Mouse (Mus musculus): ENCODE measurements around the gene Topors. TPM values are rescaled to one million over a fixed set of nuclear protein-coding genes. Genes with fewer than 3 reads are reported as not detected.

The Topors gene
- polyA plus RNA-seq (2011; ENCODE audit: insufficient read depth, insufficient read length, low replicate concordance, missing spikeins): 7.9 and 20.6 TPM in 2 replicates

DNA sequence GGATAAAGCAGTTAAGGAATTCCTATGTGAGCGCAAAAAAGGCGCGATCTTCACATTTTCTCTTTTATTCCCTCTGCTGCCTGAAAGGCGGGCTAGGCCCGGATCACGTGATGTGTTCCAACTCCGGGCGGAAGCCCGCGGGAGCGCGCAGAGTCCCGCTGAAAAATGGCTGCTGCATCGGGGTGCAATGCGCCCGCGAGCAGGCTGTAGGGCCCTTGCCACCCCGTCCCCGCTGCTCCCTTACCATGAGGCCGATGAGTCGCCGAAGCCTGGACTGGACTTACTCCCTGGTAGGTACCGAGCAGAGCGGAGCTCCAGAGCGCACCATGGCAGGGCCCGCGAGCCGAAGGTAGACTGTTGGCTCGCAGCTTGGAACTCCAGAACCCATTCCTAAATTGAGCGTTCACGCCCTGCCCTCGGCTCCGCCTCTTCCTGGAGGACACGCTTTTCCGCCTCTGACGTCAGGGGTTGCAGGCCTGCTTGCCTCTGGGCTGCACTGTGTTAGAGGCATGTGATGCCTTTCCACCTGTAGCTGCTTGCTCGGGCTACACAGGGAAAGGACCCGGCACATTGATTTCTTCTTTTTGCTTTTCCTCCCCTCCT is at the start of gene Topors, which contains the start of gene Smim27:
Gene Topors, minus strand, starts transcription at position 421 of the 603 bp plus-strand sequence.
Gene Smim27, plus strand, starts transcription at position 150 of the 603 bp plus-strand sequence.
- TF ChIP-seq CTCF (IDR thresholded peaks at IDR 0.05; ENCODE audit: control insufficient read depth, insufficient read depth, low read length) (no peak), POLR2A (IDR thresholded peaks at IDR 0.05; ENCODE audit: borderline replicate concordance, control insufficient read depth, low read depth, low read length) (peak; percentile 96)
- Histone ChIP-seq H3K4me1 (ENCODE audit: control insufficient read depth, insufficient read depth, low read length) (peaks cover 1% of the 10 kb centered on the region; the same call in 1 of the 2 replicates), H3K4me3 (replicated peaks; ENCODE audit: control insufficient read depth, low read depth, low read length) (peak within 1 kb of the TSS; percentile 97), H3K27ac (ENCODE audit: control insufficient read depth, insufficient read depth, low read depth, low read length, poor library complexity) (peak within 1 kb of the TSS; percentile 98)
- WGBS: under 1% methylated on average over 38 of the region's 38 CpGs

DNA sequence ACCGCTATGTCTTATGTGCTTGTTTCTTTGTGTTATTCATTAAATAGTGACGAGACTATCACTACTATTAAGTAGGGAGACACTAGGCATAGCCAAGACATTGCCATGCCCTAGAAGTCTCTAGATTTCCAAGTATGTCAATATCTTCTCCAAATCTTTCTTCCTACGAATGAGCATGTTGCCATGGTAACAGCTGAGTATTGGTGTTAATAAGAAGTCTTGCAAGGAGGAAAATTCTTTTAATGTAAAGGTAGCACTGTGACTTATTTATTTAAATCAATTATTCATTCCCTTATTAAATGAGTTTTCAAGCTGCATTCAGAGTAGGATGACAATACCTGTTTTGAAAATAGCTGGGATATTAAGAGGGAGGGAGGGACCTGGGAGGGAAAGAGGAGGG is 47.8 kb upstream of the Topors start:
- peaks cover 3% of the 10 kb centered on the region for H3K4me1 ChIP-seq (ENCODE audit: control insufficient read depth, insufficient read depth, low read length)
- no peak for TF ChIP-seq POLR2A (IDR thresholded peaks at IDR 0.05; ENCODE audit: borderline replicate concordance, control insufficient read depth, low read depth, low read length)
- no peak for TF ChIP-seq CTCF (IDR thresholded peaks at IDR 0.05; ENCODE audit: control insufficient read depth, insufficient read depth, low read length)
- no peak overlapping the region for H3K4me3 ChIP-seq (replicated peaks; ENCODE audit: control insufficient read depth, low read depth, low read length)
- no peak overlapping the region for H3K27ac ChIP-seq (ENCODE audit: control insufficient read depth, insufficient read depth, low read depth, low read length, poor library complexity)
- WGBS: 81% methylated on average over 3 of the region's 3 CpGs

DNA sequence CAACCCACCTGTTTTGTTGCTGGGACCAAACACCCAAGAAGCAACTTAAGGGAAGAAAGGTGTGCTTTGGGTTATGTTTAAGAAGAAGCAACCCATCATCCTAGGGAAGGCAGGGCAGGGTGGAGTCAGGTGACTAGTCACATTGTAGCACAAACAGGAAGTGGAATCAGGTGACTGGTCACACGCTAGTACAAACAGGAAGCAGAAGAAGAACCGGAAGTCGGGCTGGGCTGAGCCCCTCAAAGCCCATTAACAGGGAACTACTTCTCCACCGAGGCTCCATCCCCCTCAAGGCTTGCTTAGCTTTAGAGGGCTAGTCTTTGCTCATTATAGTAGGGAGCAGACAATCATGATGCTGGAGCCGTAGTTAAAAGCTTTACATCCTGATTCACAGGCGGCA is 43.4 kb upstream of the Topors start:
- 37% methylated on average over 6 of the region's 6 CpGs for WGBS
- Histone ChIP-seq H3K4me1 (ENCODE audit: control insufficient read depth, insufficient read depth, low read length) (peaks cover 3% of the 10 kb centered on the region), H3K27ac (ENCODE audit: control insufficient read depth, insufficient read depth, low read depth, low read length, poor library complexity) (no peak overlapping the region), H3K4me3 (replicated peaks; ENCODE audit: control insufficient read depth, low read depth, low read length) (no peak overlapping the region)
- TF ChIP-seq POLR2A (IDR thresholded peaks at IDR 0.05; ENCODE audit: borderline replicate concordance, control insufficient read depth, low read depth, low read length): no peak
- no peak for TF ChIP-seq CTCF (IDR thresholded peaks at IDR 0.05; ENCODE audit: control insufficient read depth, insufficient read depth, low read length)

DNA sequence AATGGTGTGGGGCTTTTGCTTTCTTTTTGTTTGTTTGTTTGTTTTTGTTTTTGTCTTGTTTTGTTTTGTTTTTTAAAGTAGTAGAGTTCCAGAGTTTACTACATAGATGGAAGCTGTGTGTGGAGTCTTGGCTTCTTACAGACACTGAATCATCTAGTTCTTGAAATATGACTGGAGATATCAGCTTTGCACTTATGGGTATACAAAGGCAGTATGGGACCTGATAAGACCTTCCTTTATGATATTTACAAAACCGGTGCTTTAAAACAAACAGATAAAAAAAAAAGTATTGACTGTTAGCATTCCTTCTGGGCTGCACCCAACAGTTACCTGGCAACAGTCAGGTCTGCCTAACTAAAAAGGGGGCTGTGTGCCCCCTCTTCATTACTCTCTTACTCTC is 42.6 kb upstream of the Topors start:
- Histone ChIP-seq H3K4me1 (ENCODE audit: control insufficient read depth, insufficient read depth, low read length) (peaks cover 3% of the 10 kb centered on the region), H3K4me3 (replicated peaks; ENCODE audit: control insufficient read depth, low read depth, low read length) (no peak overlapping the region), H3K27ac (ENCODE audit: control insufficient read depth, insufficient read depth, low read depth, low read length, poor library complexity) (no peak overlapping the region)
- TF ChIP-seq POLR2A (IDR thresholded peaks at IDR 0.05; ENCODE audit: borderline replicate concordance, control insufficient read depth, low read depth, low read length): no peak
- no peak for TF ChIP-seq CTCF (IDR thresholded peaks at IDR 0.05; ENCODE audit: control insufficient read depth, insufficient read depth, low read length)
- 66% methylated on average over 1 of the region's 1 CpGs for WGBS

DNA sequence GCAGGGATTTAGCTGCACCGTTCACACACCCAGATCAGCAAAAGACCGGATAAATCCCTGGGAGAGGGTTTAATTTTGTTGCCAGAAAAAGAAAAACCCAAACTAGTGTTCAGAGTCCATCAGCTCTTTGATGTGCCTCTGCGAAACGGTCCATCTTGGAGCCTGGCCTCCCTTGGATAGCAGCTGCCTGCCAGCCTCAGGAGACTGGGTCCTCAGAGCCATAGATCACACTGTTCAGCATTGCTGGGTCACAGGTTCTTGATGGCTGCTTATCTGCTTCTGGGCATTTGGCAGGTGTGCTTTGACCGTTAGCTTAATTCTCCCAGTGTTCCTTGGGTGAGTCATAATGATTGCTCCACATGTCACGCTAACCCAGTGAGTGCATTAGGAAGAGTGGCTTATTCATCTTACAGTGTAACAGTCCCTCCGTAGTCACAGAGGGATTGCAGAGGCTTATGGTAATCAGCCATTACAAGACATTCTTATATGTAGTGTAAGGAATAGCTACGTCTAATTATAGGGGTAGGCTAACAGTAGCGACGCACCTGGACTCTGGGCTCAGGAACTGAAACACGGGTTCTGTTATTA is 41.2 kb upstream of the Topors start:
- H3K27ac ChIP-seq (ENCODE audit: control insufficient read depth, insufficient read depth, low read depth, low read length, poor library complexity): no peak overlapping the region

DNA sequence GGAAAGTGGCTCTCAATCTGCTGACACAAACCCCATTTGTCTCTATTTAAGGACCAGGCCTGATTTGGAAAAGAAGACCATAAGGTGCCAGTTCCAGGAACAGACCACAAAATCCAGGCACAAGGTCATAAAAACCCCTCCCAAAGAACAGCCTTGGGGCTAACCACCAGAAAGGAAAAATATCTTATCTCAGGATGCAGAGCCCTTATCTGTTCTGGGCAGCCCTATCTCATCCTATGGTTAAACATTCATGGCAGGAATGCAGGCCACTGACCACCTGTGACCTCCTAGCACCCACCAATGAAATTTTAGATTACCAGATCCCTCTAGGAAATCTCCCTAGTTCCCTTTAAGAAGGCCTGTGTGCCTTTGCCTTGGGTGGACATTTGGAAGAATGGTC is 40.0 kb upstream of the Topors start:
- Histone ChIP-seq H3K4me1 (ENCODE audit: control insufficient read depth, insufficient read depth, low read length) (peaks cover 3% of the 10 kb centered on the region), H3K27ac (ENCODE audit: control insufficient read depth, insufficient read depth, low read depth, low read length, poor library complexity) (no peak overlapping the region), H3K4me3 (replicated peaks; ENCODE audit: control insufficient read depth, low read depth, low read length) (no peak overlapping the region)
- TF ChIP-seq CTCF (IDR thresholded peaks at IDR 0.05; ENCODE audit: control insufficient read depth, insufficient read depth, low read length) (no peak), POLR2A (IDR thresholded peaks at IDR 0.05; ENCODE audit: borderline replicate concordance, control insufficient read depth, low read depth, low read length) (no peak)

More for the DNA sequence above, 41.2 kb upstream of the Topors start:
- H3K4me1 ChIP-seq (ENCODE audit: control insufficient read depth, insufficient read depth, low read length): peaks cover 3% of the 10 kb centered on the region
- TF ChIP-seq POLR2A (IDR thresholded peaks at IDR 0.05; ENCODE audit: borderline replicate concordance, control insufficient read depth, low read depth, low read length) (no peak), CTCF (IDR thresholded peaks at IDR 0.05; ENCODE audit: control insufficient read depth, insufficient read depth, low read length) (no peak)
- H3K4me3 ChIP-seq (replicated peaks; ENCODE audit: control insufficient read depth, low read depth, low read length): no peak overlapping the region
- WGBS: 76% methylated on average over 11 of the region's 11 CpGs

DNA sequence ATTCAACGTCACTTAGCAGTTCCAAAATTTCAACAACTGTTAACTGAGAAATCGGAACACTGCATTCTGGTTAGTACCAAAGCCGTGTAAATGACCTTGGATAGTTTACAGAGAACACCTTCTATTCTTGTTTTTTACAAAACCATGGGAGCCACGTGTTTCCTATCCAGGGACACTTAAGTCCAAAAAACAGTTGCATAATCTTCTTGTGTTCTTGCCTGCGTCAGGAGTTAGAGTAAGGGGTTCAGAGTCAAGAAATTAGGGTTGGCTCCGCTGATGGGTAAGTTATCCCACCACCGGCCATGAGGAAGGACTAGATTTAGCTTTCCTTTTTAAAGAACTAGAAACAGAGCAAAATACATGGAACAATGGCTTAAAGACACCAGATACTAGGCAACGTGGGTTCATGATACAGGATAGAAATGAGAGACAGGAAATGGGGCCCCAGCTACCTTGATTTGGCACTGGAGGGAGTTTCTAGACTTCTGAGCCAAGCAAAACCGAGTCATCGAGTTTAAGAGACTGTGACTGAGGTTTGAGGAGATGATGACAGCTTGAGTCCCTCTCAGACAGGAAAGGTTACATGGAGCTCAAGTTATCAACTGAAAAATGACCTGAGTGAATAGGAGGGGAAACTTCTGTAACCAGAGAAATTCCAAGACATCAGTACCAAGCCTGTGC is 32.9 kb upstream of the Topors start:
- Histone ChIP-seq H3K4me3 (replicated peaks; ENCODE audit: control insufficient read depth, low read depth, low read length) (no peak overlapping the region), H3K27ac (ENCODE audit: control insufficient read depth, insufficient read depth, low read depth, low read length, poor library complexity) (no peak overlapping the region), H3K4me1 (ENCODE audit: control insufficient read depth, insufficient read depth, low read length) (peaks cover 2% of the 10 kb centered on the region)
- TF ChIP-seq POLR2A (IDR thresholded peaks at IDR 0.05; ENCODE audit: borderline replicate concordance, control insufficient read depth, low read depth, low read length) (no peak), CTCF (IDR thresholded peaks at IDR 0.05; ENCODE audit: control insufficient read depth, insufficient read depth, low read length) (no peak)
- WGBS: 38% methylated on average over 10 of the region's 10 CpGs

DNA sequence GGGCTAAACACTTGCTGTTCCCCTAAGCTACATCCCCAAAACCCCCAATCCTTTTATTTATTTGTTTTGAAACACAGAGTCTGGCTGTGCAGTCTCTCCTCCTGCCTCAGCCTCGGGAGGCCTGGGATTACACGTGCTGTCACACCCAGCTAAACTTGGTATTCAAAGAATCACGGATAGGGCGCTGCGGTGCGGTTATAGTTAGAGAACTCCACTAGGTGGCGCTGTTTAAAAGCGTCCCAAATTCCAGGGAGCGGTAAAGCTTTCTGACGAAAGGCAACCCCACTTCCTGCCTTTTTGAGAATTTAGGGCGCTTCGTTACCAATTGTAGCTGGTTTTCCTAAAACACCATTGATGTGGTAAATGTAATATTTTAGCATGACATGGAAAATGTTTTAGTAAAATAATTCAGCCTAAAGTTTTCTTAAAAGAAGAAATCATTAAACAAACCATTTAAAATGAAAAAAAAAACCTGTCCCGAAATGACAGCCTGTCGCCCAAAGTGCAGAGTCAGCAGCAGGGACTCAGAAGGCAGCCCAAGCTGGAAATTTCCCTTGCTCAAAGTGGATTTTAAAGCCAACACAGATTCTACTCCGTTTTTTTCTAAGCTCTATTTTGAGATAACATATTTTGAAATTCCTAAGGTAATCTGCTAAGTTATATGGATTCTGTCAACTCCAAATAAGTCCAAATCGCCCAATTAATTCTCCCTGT is 31.6 kb upstream of the Topors start:
- Histone ChIP-seq H3K27ac (ENCODE audit: control insufficient read depth, insufficient read depth, low read depth, low read length, poor library complexity) (no peak overlapping the region), H3K4me3 (replicated peaks; ENCODE audit: control insufficient read depth, low read depth, low read length) (no peak overlapping the region), H3K4me1 (ENCODE audit: control insufficient read depth, insufficient read depth, low read length) (peaks cover 2% of the 10 kb centered on the region)
- peak; percentile 69 for TF ChIP-seq CTCF (IDR thresholded peaks at IDR 0.05; ENCODE audit: control insufficient read depth, insufficient read depth, low read length)
- TF ChIP-seq POLR2A (IDR thresholded peaks at IDR 0.05; ENCODE audit: borderline replicate concordance, control insufficient read depth, low read depth, low read length): no peak
- 6% methylated on average over 16 of the region's 16 CpGs for WGBS
